In genomic region chr10:3325447-3325846, GRCm38 (mm10) we compare ENCODE assay signal across 10 mouse cellular contexts. TPM values are rescaled to one million over a fixed set of nuclear protein-coding genes. Genes with fewer than 3 reads are reported as not detected.
A peak's percentile ranks its signal among the peaks of the same experiment; 100 is the strongest.
DNase-seq lines count a peak whose midpoint lies in the region; ATAC-seq and TF ChIP-seq lines count a peak whose summit lies in the region.
"Had no signal": no experiment of that assay in that cellular context is flagged by ENCODE, and none has a peak within 500 bp of the region (broad histone marks: within the 10 kb centered on the region; RNA-seq: fewer than 3 reads in every experiment).

No protein-coding gene starts in this region.

- no peak overlapping the region for H3K4me3 ChIP-seq in hindbrain, postnatal 0 days (ENCODE audit: low read length)
- H3K4me3 ChIP-seq in hindbrain, embryonic 10.5 days: no peak overlapping the region
- no peak overlapping the region for H3K4me3 ChIP-seq in CH12.LX (replicated peaks in 1 of 3; ENCODE audit: low read depth in 2 of 3, low read length in 2 of 3, poor library complexity in 1 of 3)
- H3K4me3 ChIP-seq in neural tube, embryonic 15.5 days (replicated peaks): no peak overlapping the region
- H3K4me3 ChIP-seq: embryonic facial prominence, embryonic 15.5 days had no signal

- no peak overlapping the region for H3K9ac ChIP-seq in hindbrain, postnatal 0 days (replicated peaks; ENCODE audit: low read length)
- H3K9ac ChIP-seq in CH12.LX (ENCODE audit: insufficient read depth, low read depth): no peak overlapping the region
- H3K9ac ChIP-seq in neural tube, embryonic 15.5 days (replicated peaks): no peak overlapping the region
- H3K9ac ChIP-seq: embryonic facial prominence, embryonic 15.5 days had no signal

- TF ChIP-seq RAD21 in CH12.LX (IDR thresholded peaks at IDR 0.05; ENCODE audit: low read depth, low read length): peak; percentile 51

- intact Hi-C loops in left cerebral cortex, postnatal 25 days (cut with DNase I): no loop called here

- no peaks in the 10 kb centered on the region for H3K36me3 ChIP-seq in hindbrain, postnatal 0 days (ENCODE audit: insufficient read depth, low read length)
- H3K36me3 ChIP-seq in hindbrain, embryonic 10.5 days: no peaks in the 10 kb centered on the region
- H3K36me3 ChIP-seq in CH12.LX (replicated peaks in 1 of 2; ENCODE audit: control insufficient read depth in 1 of 2, insufficient read depth in 1 of 2, low read length in 1 of 2): no peaks in the 10 kb centered on the region
- H3K36me3 ChIP-seq in neural tube, embryonic 15.5 days: no peaks in the 10 kb centered on the region
- H3K36me3 ChIP-seq: embryonic facial prominence, embryonic 15.5 days had no signal

- no peak for TF ChIP-seq EP300 in CH12.LX (IDR thresholded peaks at IDR 0.05; ENCODE audit: low read length)

- H3K27ac ChIP-seq in hindbrain, postnatal 0 days: no peak overlapping the region
- H3K27ac ChIP-seq in hindbrain, embryonic 10.5 days: no peak overlapping the region
- H3K27ac ChIP-seq in CH12.LX (ENCODE audit: insufficient read depth, low read depth): no peak overlapping the region
- H3K27ac ChIP-seq in neural tube, embryonic 15.5 days (replicated peaks): no peak overlapping the region
- H3K27ac ChIP-seq: embryonic facial prominence, embryonic 15.5 days had no signal

- ATAC-seq in hindbrain, postnatal 0 days: no peak
- no peak for ATAC-seq in neural tube, embryonic 15.5 days (ENCODE audit: low FRiP score)

- H3K4me2 ChIP-seq in hindbrain, postnatal 0 days (ENCODE audit: low read depth, low read length): no peak overlapping the region
- no peak overlapping the region for H3K4me2 ChIP-seq in CH12.LX (ENCODE audit: insufficient read depth, low read depth, poor library complexity, severe bottlenecking)
- H3K4me2 ChIP-seq in neural tube, embryonic 15.5 days: no peak overlapping the region
- H3K4me2 ChIP-seq: embryonic facial prominence, embryonic 15.5 days had no signal

- dilution Hi-C loops in CH12.LX (cut with MboI; ENCODE audit: extremely low pct_ligation_motif_present, extremely low pct_unique_long_range_greater_than_20kb, low sequenced_read_pairs): no loop called here

- no peaks in the 10 kb centered on the region for H3K9me3 ChIP-seq in hindbrain, postnatal 0 days (ENCODE audit: low read length)
- H3K9me3 ChIP-seq in hindbrain, embryonic 10.5 days: 0 out of 2 replicates have a peak, but pooled peaks cover 11% of the 10 kb centered on the region
- H3K9me3 ChIP-seq in CH12.LX (replicated peaks; ENCODE audit: low read length): peaks cover 3% of the 10 kb centered on the region
- H3K9me3 ChIP-seq in neural tube, embryonic 15.5 days (replicated peaks): no peaks in the 10 kb centered on the region
- H3K9me3 ChIP-seq: embryonic facial prominence, embryonic 15.5 days had no signal

- peak; percentile 65 for DNase-seq in hindbrain, postnatal 0 days (ENCODE audit: low spot score)
- no peak for DNase-seq in hindbrain, embryonic 10.5 days (ENCODE audit: low spot score)
- DNase-seq in CH12.LX (ENCODE audit: extremely low read depth) (peak; percentile 31), MN1 (ENCODE audit: low spot score) (no peak)
- peak; percentile 71 for DNase-seq in adrenal gland, postnatal 14 days
- peak; percentile 28 to 42 for DNase-seq in lung, adult 18-20 months
- DNase-seq in left cerebral cortex, postnatal 25 days (ENCODE audit: low spot score in 2 of 2): no peak

- H3K79me2 ChIP-seq in CH12.LX (replicated peaks; ENCODE audit: control insufficient read depth, extremely low read depth, insufficient read depth, poor library complexity, severe bottlenecking): no peaks in the 10 kb centered on the region

- TF ChIP-seq CTCF in hindbrain, postnatal 0 days (IDR thresholded peaks at IDR 0.05; ENCODE audit: low read depth): peak; percentile 63
- TF ChIP-seq CTCF in CH12.LX (conservative IDR thresholded peaks at IDR 0.05 in 1 of 2, IDR thresholded peaks at IDR 0.05 in 1 of 2; ENCODE audit: low read depth in 2 of 2, low read length in 2 of 2): peak in 1 of 2 experiments; percentile 40; a peak in 2 of 4 replicates

- in situ Hi-C loops in CH12.LX (cut with MboI; ENCODE audit: low pct_ligation_motif_present, low pct_unique_long_range_greater_than_20kb, low sequenced_read_pairs): loop anchor here (25.0 kb wide), 1 partner anchor 612 kb away; no protein-coding TSS in a partner anchor

- 56% methylated on average over 1 of the region's 1 CpGs for WGBS in hindbrain, postnatal 0 days
- 90% methylated on average over 1 of the region's 1 CpGs for WGBS in hindbrain, embryonic 10.5 days
- WGBS in neural tube, embryonic 15.5 days: 83% methylated on average over 1 of the region's 1 CpGs

- no peaks in the 10 kb centered on the region for H3K27me3 ChIP-seq in hindbrain, postnatal 0 days (ENCODE audit: insufficient read depth, low read length)
- H3K27me3 ChIP-seq in hindbrain, embryonic 10.5 days (ENCODE audit: insufficient read depth, poor library complexity, severe bottlenecking): no peaks in the 10 kb centered on the region
- no peaks in the 10 kb centered on the region for H3K27me3 ChIP-seq in CH12.LX (replicated peaks)
- H3K27me3 ChIP-seq in neural tube, embryonic 15.5 days (replicated peaks): 0 out of 2 replicates have a peak, but pooled peaks cover 2% of the 10 kb centered on the region
- H3K27me3 ChIP-seq: embryonic facial prominence, embryonic 15.5 days had no signal

- TF ChIP-seq POLR2A in CH12.LX (IDR thresholded peaks at IDR 0.05; ENCODE audit: low read depth, low read length): no peak

- H3K4me1 ChIP-seq in hindbrain, postnatal 0 days (ENCODE audit: insufficient read depth, low read length): no peaks in the 10 kb centered on the region
- H3K4me1 ChIP-seq in hindbrain, embryonic 10.5 days (replicated peaks): no peaks in the 10 kb centered on the region
- no peaks in the 10 kb centered on the region for H3K4me1 ChIP-seq in CH12.LX (ENCODE audit: control insufficient read depth in 1 of 2, insufficient read depth in 2 of 2)
- no peaks in the 10 kb centered on the region for H3K4me1 ChIP-seq in neural tube, embryonic 15.5 days
- H3K4me1 ChIP-seq: embryonic facial prominence, embryonic 15.5 days had no signal

TF ChIP-seq in CH12.LX, 34 proteins besides CTCF, POLR2A, EP300 and RAD21:
- TF ChIP-seq TBP (conservative IDR thresholded peaks at IDR 0.05; ENCODE audit: low read depth, low read length): no peak
- TF ChIP-seq ZMIZ1 (IDR thresholded peaks at IDR 0.05; ENCODE audit: low read depth, low read length): no peak
- TF ChIP-seq RCOR1 (conservative IDR thresholded peaks at IDR 0.05; ENCODE audit: low read depth, low read length): no peak
- no peak for TF ChIP-seq NRF1 (IDR thresholded peaks at IDR 0.05; ENCODE audit: low read depth, low read length)
- TF ChIP-seq BHLHE40 (IDR thresholded peaks at IDR 0.05; ENCODE audit: low read depth, low read length): no peak
- 0 out of 2 replicates have a peak, but pooled peaks have one; percentile 9 for TF ChIP-seq SMC3 (IDR thresholded peaks at IDR 0.05; ENCODE audit: low read depth, low read length)
- TF ChIP-seq ZC3H11A (IDR thresholded peaks at IDR 0.05; ENCODE audit: low read depth, low read length): no peak
- no peak for TF ChIP-seq POLR2AphosphoS2 (IDR thresholded peaks at IDR 0.05; ENCODE audit: low read depth, low read length)

RNA-seq across cellular contexts. Expression of gene Ppp1r14c, which starts 40.4 kb away (rescaled TPM):
- 73.1 and 83.1 TPM in 2 replicates for total RNA-seq in hindbrain, postnatal 0 days (2014; rRNA removed)
- 93.7 and 101 TPM in 2 replicates for polyA plus RNA-seq in hindbrain, postnatal 0 days (2015; fragmentation: Nextera tagmentation; extraction: Ambion mirVana)
- 3.5 and 6.0 TPM in 2 replicates for polyA plus RNA-seq in hindbrain, embryonic 10.5 days (2016; fragmentation: Nextera tagmentation; extraction: Ambion mirVana)
- not detected in 2 replicates for total RNA-seq in CH12.LX (2012; rRNA removed)
- total RNA-seq in CH12.LX (2014; rRNA removed): not detected in 2 replicates
- not detected in 2 replicates for polyA plus RNA-seq in CH12.LX (2012; ENCODE audit: insufficient read length, low read depth)
- 13.4 and 14.8 TPM in 2 replicates for total RNA-seq in adrenal gland, postnatal 14 days (2021)
- 56.1 and 66.5 TPM in 2 replicates for polyA plus RNA-seq in neural tube, embryonic 15.5 days (2015; fragmentation: Nextera tagmentation; extraction: Ambion mirVana)
- 10 to 100 TPM; 19.8 to 20.5 TPM for total RNA-seq in left cerebral cortex, postnatal 25 days (2021)
- polyA plus RNA-seq: spleen, adult 2 months had no signal

RNA-seq across cellular contexts. Expression of gene H60c, which starts 57.9 kb away (rescaled TPM):
- not detected in 2 replicates for total RNA-seq in hindbrain, postnatal 0 days (2014; rRNA removed)
- not detected in 2 replicates for polyA plus RNA-seq in hindbrain, postnatal 0 days (2015; fragmentation: Nextera tagmentation; extraction: Ambion mirVana)
- not detected in 2 replicates for polyA plus RNA-seq in hindbrain, embryonic 10.5 days (2016; fragmentation: Nextera tagmentation; extraction: Ambion mirVana)
- total RNA-seq in CH12.LX (2012; rRNA removed) (not detected in 2 replicates), CH12.LX (2014; rRNA removed) (not detected in 2 replicates)
- polyA plus RNA-seq in CH12.LX (2012; ENCODE audit: insufficient read length, low read depth): not detected in 2 replicates
- not detected in 2 replicates for total RNA-seq in adrenal gland, postnatal 14 days (2021)
- not detected in 2 replicates for polyA plus RNA-seq in neural tube, embryonic 15.5 days (2015; fragmentation: Nextera tagmentation; extraction: Ambion mirVana)
- total RNA-seq in left cerebral cortex, postnatal 25 days (2021): not detected
- polyA plus RNA-seq: spleen, adult 2 months had no signal

Comparison
In these comparisons a context has a peak if more than half of its experiments do, and no peak if none do; other contexts are left out.
1. DNase-seq: peak in hindbrain, postnatal 0 days (single experiment), CH12.LX (single experiment), adrenal gland, postnatal 14 days (single experiment) and lung, adult 18-20 months (2 of 2); none in hindbrain, embryonic 10.5 days (single experiment), left cerebral cortex, postnatal 25 days (0 of 2) and MN1 (single experiment).
2. RNA of gene Ppp1r14c, which starts 40.4 kb away (total RNA-seq): 73.1 to 83.1 TPM in hindbrain, postnatal 0 days, 19.8 to 20.5 TPM in left cerebral cortex, postnatal 25 days and 13.4 to 14.8 TPM in adrenal gland, postnatal 14 days; not detected in CH12.LX; every median in the first group is over 10 times any median in the second.